Comparison of ENCODE assay signal across 27 mouse cellular contexts in the genomic region with DNA sequence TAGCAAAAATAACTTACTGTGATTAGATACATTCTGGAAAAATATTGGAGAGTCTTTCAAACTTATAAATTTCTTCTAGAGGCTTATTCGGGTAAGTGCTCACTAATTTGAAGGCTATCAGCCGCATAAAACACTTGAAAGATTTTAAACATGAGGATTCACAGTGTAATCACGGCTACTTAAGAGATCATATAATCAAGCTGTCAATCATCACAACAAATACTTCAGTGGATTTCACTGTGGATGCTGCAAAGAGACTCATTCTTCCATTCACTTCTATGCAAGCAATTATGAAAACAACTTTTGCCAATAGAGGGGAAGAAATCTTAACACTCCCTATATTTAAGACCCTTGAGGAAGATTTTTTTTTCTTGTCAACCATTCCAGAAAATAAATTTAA.
"Had no signal": no experiment of that assay in that cellular context is flagged by ENCODE, and none has a peak within 500 bp of the region (broad histone marks: within the 10 kb centered on the region; RNA-seq: fewer than 3 reads in every experiment).

No protein-coding gene starts in this region.

- H3K36me3 ChIP-seq: embryonic facial prominence, embryonic 10.5 days; embryonic facial prominence, embryonic 12.5 days; embryonic facial prominence, embryonic 13.5 days; embryonic facial prominence, embryonic 15.5 days; forebrain, embryonic 10.5 days; heart, embryonic 10.5 days; heart, embryonic 12.5 days had no signal

- H3K4me3 ChIP-seq: embryonic facial prominence, embryonic 10.5 days; embryonic facial prominence, embryonic 12.5 days; embryonic facial prominence, embryonic 13.5 days; embryonic facial prominence, embryonic 15.5 days; erythroblast, embryonic 14.5 days; forebrain, embryonic 10.5 days; gastrocnemius, adult 2 months; heart, adult 2 months; heart, embryonic 10.5 days; heart, embryonic 12.5 days had no signal

- ATAC-seq: forebrain, postnatal 0 days had no signal

- H3K9me3 ChIP-seq: embryonic facial prominence, embryonic 10.5 days; embryonic facial prominence, embryonic 12.5 days; embryonic facial prominence, embryonic 13.5 days; embryonic facial prominence, embryonic 15.5 days; forebrain, embryonic 10.5 days; heart, embryonic 10.5 days; heart, embryonic 12.5 days had no signal

- H3K27ac ChIP-seq: embryonic facial prominence, embryonic 10.5 days; embryonic facial prominence, embryonic 12.5 days; embryonic facial prominence, embryonic 13.5 days; embryonic facial prominence, embryonic 15.5 days; forebrain, embryonic 10.5 days; gastrocnemius, adult 2 months; heart, adult 2 months; heart, embryonic 10.5 days had no signal

- H3K4me1 ChIP-seq: embryonic facial prominence, embryonic 10.5 days; embryonic facial prominence, embryonic 12.5 days; embryonic facial prominence, embryonic 13.5 days; embryonic facial prominence, embryonic 15.5 days; forebrain, embryonic 10.5 days; heart, embryonic 10.5 days; heart, embryonic 12.5 days had no signal

- DNase-seq: cerebellum, adult 2 months; cerebellum, adult 8-10 months; cerebellum, adult 9-10 months; cerebellum, adult 9-11 months; cerebellum, postnatal 10 days; cerebellum, postnatal 14 days; cerebellum, postnatal 25 days; cerebellum, postnatal 36 days; embryo, embryonic 11 days; forebrain, postnatal 0 days; gastrocnemius, adult 2 months; gastrocnemius, postnatal 10 days; gastrocnemius, postnatal 14 days; gastrocnemius, postnatal 25 days; gastrocnemius, postnatal 36 days; heart, adult 11 months; heart, adult 18-20 months; heart, adult 2 months had no signal

- H3K27me3 ChIP-seq: embryonic facial prominence, embryonic 12.5 days; embryonic facial prominence, embryonic 13.5 days; embryonic facial prominence, embryonic 15.5 days; heart, embryonic 12.5 days had no signal

- H3K4me2 ChIP-seq: embryonic facial prominence, embryonic 12.5 days; embryonic facial prominence, embryonic 13.5 days; embryonic facial prominence, embryonic 15.5 days; heart, embryonic 11.5 days; heart, embryonic 12.5 days had no signal

- H3K9ac ChIP-seq: embryonic facial prominence, embryonic 12.5 days; embryonic facial prominence, embryonic 13.5 days; embryonic facial prominence, embryonic 15.5 days; forebrain, postnatal 0 days; heart, embryonic 12.5 days had no signal
